Mouse (Mus musculus) E14TG2a.4 (cell line): ENCODE data around the gene Hapln2.

ENCODE experiments used
- CTCF ChIP-seq: conservative IDR thresholded peaks from 2 replicates; pipeline ENCODE4 v1.5.1; 2014; ENCODE audit warnings: low read length
- NANOG ChIP-seq: IDR thresholded peaks from 2 replicates; pipeline ENCODE4 v1.6.1; 2014; ENCODE audit warnings: borderline replicate concordance, low read length, mixed read lengths
- POU5F1 ChIP-seq: IDR thresholded peaks from 2 replicates; pipeline ENCODE4 v1.6.1; 2014; ENCODE audit warnings: low read length, borderline replicate concordance

DNA sequence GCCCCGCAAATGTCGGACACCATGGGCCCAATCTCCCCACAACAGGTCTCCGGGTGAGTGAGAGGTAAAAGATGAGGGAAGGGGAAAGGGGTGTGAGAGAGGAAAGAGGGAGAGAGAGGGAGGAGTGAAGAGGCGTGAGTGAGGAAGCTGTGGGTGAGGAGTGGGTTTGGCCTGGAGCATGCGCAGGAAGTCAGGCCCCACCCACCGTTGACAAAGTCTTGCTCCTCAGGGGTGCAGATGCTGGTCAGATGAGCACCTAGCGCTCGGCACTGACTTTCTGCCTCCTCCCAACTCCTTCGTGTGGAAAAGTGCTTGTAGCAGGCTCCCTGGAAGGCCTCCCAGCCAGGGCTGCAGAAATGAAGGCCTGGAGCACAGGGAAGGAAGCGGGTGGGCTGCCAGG is 37.4 kb downstream of the Hapln2 start:
- TF ChIP-seq CTCF = no peak
- TF ChIP-seq POU5F1 = no peak
- no peak for TF ChIP-seq NANOG
